Mouse (Mus musculus) heart, embryonic 15.5 days (tissue): ENCODE data around the gene Cd274. TPM values are rescaled to one million over a fixed set of nuclear protein-coding genes. Genes with fewer than 3 reads are reported as not detected.
A peak's percentile ranks its signal among the peaks of the same experiment; 100 is the strongest.

Experiments
- ATAC-seq: fragments of 200-750 bp; cut with Nextera tagmentation; replicated peaks from 2 replicates; pipeline ENCODE4 v1.8.0; 2017; ENCODE audit warnings: low read depth, moderate TSS enrichment; ENCODE audit not compliant: insufficient number of reproducible peaks, insufficient read depth, low FRiP score
- H3K27ac ChIP-seq: fragments of 300-500 bp; sonication (generic); 2 replicates; pipeline ENCODE4 v1.5.1; 2015; ENCODE audit warnings: mild to moderate bottlenecking, inconsistent platforms
- H3K27me3 ChIP-seq: fragments of 300-500 bp; sonication (generic); 2 replicates; pipeline ENCODE4 v1.6.1; 2015; ENCODE audit warnings: inconsistent platforms
- H3K36me3 ChIP-seq: fragments of 300-500 bp; sonication (generic); 2 replicates; pipeline ENCODE4 v1.6.1; 2015; ENCODE audit warnings: mild to moderate bottlenecking, inconsistent platforms
- H3K4me1 ChIP-seq: fragments of 300-500 bp; sonication (generic); replicated peaks from 2 replicates; pipeline ENCODE4 v1.6.1; 2015; ENCODE audit warnings: inconsistent platforms
- H3K4me2 ChIP-seq: fragments of 300-500 bp; sonication (generic); 2 replicates; pipeline ENCODE4 v1.6.1; 2015; ENCODE audit warnings: inconsistent platforms, mild to moderate bottlenecking, moderate library complexity
- H3K4me3 ChIP-seq: fragments of 300-500 bp; sonication (generic); 2 replicates; pipeline ENCODE4 v1.5.1; 2015; ENCODE audit warnings: mild to moderate bottlenecking, inconsistent platforms
- H3K9ac ChIP-seq: fragments of 300-500 bp; sonication (generic); 2 replicates; pipeline ENCODE4 v1.6.1; 2015; ENCODE audit warnings: mild to moderate bottlenecking, inconsistent platforms
- H3K9me3 ChIP-seq: fragments of 300-500 bp; sonication (generic); replicated peaks from 2 replicates; pipeline ENCODE4 v1.6.1; 2016; ENCODE audit warnings: inconsistent platforms
- WGBS: fragments of 180-500 bp; shearing (Covaris S2); methylation state at CpG from one replicate; pipeline ENCODE4 v1.1.7; 2015; ENCODE audit warnings: mixed read lengths; 5-methylcytosine and 5-hydroxymethylcytosine counted together
- polyA plus RNA-seq: library from polyadenylated mRNA; unstranded; fragments of >200 nt; fragmentation: Nextera tagmentation; extraction: Ambion mirVana; gene quantifications from 2 replicates; pipeline ENCODE4 v1.2.1, GENCODE M21; 2015

Gene Cd274
- polyA plus RNA-seq, result 0.48 and 3.0 TPM in 2 replicates

DNA sequence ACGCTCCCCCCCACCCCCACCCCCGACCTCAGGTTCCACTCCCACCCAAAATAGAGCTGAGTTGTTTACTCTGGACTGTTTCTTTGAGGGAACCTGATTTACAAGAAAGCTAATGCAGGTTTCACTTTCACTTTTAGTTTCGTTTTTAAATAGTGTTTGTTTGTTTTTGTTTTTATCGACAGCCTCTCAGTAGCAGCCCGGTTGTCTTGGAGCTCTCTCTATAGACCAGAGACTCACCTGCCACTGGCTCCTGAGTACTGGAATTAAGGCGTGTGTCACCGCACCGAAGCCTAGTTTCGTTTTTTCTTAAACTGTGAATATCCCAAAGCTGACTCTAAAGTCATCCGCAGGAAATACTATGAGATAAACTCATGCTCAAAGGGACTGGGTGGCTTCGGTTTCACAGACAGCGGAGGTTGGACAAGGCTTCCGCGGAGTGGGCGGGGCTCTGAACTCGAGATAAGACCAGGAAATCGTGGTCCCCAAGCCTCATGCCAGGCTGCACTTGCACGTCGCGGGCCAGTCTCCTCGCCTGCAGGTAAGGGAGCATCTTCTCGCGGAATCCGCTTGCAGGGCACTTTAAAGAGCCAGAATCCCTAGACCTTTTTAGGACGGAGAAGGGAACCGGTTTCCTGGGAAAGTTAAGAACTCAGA, at the start of gene Cd274, which contains the start of gene Plgrkt:
TSS of gene Cd274 (plus strand) at position 487 of the 654 bp plus-strand sequence.
TSS of gene Plgrkt (minus strand) at position 422 of the 654 bp plus-strand sequence.
- WGBS, result 2% methylated on average over 26 of the region's 26 CpGs
- Histone ChIP-seq H3K4me1 (peaks cover 11% of the 10 kb centered on the region), H3K36me3 (no peaks in the 10 kb centered on the region), H3K27me3 (no peaks in the 10 kb centered on the region), H3K9me3 (no peaks in the 10 kb centered on the region), H3K9ac (peak within 1 kb of the TSS; percentile 57), H3K4me3 (peak within 1 kb of the TSS; percentile 63), H3K27ac (peak within 1 kb of the TSS; percentile 52; the same call in 1 of the 2 replicates), H3K4me2 (peak within 1 kb of the TSS; percentile 88)
- peak; percentile 71; the same call in 1 of the 2 replicates for ATAC-seq

DNA sequence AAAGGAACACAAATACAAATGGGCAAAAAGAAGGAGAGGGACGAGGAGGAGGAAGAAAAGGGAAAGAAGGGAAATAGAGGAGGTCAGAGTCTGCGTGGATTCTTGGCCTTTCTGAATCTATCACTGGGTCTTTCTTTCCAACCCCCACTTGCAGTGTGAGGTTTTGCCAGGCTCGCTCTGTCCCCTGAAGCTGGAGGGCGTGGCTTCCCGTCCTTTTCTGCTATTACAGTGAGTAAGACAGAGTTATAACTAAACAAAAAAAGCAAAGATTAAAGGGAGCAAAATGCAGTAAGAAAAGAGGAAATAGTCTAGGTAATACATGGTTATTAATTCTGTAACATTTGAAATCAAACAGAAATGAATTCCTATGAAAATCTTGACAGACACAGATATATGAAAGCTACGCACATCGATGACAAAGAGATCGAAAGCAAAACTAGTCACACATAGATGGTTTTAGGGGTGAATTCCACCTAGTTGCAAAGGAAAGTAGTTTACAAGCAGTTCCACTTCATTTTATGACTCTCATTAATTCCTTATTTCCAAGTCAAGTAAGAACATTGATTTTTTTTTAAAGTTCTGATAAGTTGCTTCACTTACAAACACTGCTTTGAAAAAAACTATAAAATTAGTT, 43.7 kb upstream of the Cd274 start:
- Histone ChIP-seq H3K4me3 (no peak overlapping the region), H3K27ac (no peak overlapping the region), H3K9me3 (no peaks in the 10 kb centered on the region), H3K36me3 (no peaks in the 10 kb centered on the region), H3K4me1 (0 out of 2 replicates have a peak, but pooled peaks cover 3% of the 10 kb centered on the region), H3K9ac (no peak overlapping the region), H3K27me3 (no peaks in the 10 kb centered on the region), H3K4me2 (no peak overlapping the region)
- 68% methylated on average over 8 of the region's 8 CpGs for WGBS
- ATAC-seq, result no peak

DNA sequence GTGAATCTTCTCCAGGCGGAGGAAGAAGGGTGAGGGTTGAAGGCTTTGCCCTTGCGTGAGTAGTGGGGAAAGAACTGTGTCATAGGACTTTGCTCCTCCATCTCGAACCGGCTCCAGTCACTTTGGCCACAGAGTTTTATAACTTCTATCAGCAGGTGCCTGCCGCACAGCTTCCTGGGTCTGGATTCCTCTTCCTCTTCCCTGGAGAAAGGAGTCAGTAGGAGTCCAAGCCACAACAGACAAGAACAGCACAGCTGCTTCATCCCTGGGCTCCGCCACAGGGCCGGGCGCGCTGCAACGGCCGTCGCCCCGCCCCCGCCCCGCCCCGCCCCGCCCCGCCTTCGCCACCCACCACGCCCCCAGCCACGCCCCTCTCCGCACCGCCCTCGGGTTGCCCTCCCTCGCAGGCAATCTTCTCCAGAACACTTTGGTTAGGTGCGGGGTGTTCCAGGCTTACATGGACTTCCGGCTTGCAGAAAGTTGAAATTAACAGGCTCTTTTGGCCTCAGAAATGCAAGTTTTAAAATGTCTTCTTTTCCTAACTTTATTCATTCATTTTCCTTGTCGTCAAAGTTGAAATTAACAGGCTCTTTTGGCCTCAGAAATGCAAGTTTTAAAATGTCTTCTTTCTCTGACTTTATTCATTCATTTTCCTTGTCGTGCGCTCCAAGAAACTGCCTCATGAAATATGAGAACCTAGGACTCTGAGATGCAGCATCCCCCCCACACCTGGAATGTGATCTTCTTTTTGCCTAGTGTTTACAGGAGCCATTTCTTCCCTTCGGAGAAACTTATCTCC, 42.0 kb upstream of the Cd274 start, which contains the start of gene Insl6:
TSS of gene Insl6 (minus strand) at position 304 of the 799 bp plus-strand sequence.
- Histone ChIP-seq H3K27ac (no peak within 1 kb of the TSS), H3K9ac (peak within 1 kb of the TSS; percentile 56), H3K4me3 (peak within 1 kb of the TSS; percentile 50), H3K27me3 (no peaks in the 10 kb centered on the region), H3K4me1 (0 out of 2 replicates have a peak, but pooled peaks cover 3% of the 10 kb centered on the region), H3K36me3 (no peaks in the 10 kb centered on the region), H3K4me2 (peak within 1 kb of the TSS; percentile 80), H3K9me3 (no peaks in the 10 kb centered on the region)
- 4% methylated on average over 24 of the region's 31 CpGs for WGBS
- peak; percentile 93 for ATAC-seq

DNA sequence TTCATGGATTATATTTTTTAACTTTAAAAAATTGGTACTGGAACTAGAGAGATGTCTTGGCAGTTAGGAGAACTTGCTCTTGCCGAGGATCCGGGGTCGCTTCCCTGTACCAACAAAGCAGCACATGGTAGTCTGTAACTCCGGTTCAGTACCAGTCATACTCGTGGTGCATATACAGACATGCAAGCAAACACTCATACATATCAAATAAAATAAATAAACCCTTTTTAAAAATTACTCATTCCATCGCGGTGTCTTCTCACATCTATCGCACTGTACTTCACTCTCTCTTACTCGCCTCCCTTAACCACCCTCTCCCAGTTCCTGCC, 41.4 kb upstream of the Cd274 start:
- H3K9ac ChIP-seq, result no peak overlapping the region
- no peak for ATAC-seq
- H3K4me2 ChIP-seq, result peak overlapping the region; percentile 80
- no peaks in the 10 kb centered on the region for H3K27me3 ChIP-seq
- H3K9me3 ChIP-seq, result no peaks in the 10 kb centered on the region
- H3K4me1 ChIP-seq, result 0 out of 2 replicates have a peak, but pooled peaks cover 3% of the 10 kb centered on the region
- peak overlapping the region; percentile 50 for H3K4me3 ChIP-seq
- no peak overlapping the region for H3K27ac ChIP-seq
- WGBS, result 63% methylated on average over 9 of the region's 9 CpGs
- H3K36me3 ChIP-seq, result no peaks in the 10 kb centered on the region

DNA sequence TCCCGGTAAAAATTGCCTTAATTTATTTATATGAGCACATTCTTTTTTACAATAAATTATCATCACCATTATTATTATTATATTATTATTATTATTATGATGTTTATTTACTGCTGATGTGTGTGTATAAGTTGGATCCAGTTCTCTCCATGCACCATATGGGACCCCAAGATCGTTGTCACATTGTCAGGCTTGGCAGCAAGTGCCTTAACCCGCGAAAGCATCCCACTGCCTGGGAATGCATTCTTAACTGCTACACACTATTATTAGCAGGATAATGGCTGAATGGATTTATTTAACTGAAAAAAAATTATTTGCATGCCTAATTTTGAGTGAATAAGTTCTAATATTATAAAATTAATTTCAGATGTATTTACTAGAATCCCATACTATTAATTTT, 40.9 kb upstream of the Cd274 start:
- H3K27me3 ChIP-seq, result no peaks in the 10 kb centered on the region
- no peak overlapping the region for H3K27ac ChIP-seq
- 85% methylated on average over 4 of the region's 4 CpGs for WGBS
- H3K4me1 ChIP-seq, result 0 out of 2 replicates have a peak, but pooled peaks cover 3% of the 10 kb centered on the region
- no peak overlapping the region for H3K4me2 ChIP-seq
- H3K36me3 ChIP-seq, result no peaks in the 10 kb centered on the region
- H3K9ac ChIP-seq, result no peak overlapping the region
- H3K9me3 ChIP-seq, result no peaks in the 10 kb centered on the region
- ATAC-seq, result no peak
- no peak overlapping the region for H3K4me3 ChIP-seq

DNA sequence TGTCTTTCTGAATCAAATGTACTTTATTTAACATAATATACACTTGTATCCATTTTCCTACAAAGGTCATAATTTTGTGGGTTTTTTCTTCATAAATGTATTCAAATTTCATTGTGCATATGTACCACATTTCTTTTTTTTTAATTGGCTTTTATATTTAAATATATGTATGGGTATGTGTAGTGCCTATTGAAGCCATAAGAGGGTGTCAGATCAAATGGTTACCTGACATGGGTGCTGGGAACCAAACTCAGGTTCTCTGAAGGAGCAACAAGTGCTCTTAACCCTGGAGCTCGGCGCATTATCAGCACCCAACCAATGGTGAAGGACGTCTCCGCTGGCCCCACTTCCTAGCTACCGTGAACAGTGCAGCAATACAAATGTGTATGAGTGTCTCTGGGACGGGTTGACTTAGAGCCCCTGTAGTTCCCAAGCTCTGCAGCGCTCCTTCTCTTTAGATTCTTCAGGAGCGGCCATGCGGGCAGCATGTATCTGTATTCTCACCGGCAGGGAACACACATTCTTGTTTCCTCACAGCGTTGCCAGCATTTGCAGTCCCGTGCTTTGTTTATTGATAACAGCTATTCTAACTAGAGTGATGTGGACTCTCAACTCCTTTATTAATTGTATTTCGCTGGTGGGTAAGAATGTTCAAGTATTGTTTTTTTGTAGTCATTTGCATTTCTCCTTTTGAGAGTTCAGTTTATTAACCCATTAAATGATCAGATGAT, 40.3 kb upstream of the Cd274 start:
- no peak for ATAC-seq
- H3K4me1 ChIP-seq, result 0 out of 2 replicates have a peak, but pooled peaks cover 3% of the 10 kb centered on the region
- no peak overlapping the region for H3K27ac ChIP-seq
- no peak overlapping the region for H3K9ac ChIP-seq
- no peaks in the 10 kb centered on the region for H3K36me3 ChIP-seq
- H3K4me3 ChIP-seq, result no peak overlapping the region
- H3K4me2 ChIP-seq, result no peak overlapping the region
- no peaks in the 10 kb centered on the region for H3K27me3 ChIP-seq
- 74% methylated on average over 13 of the region's 13 CpGs for WGBS
- no peaks in the 10 kb centered on the region for H3K9me3 ChIP-seq

DNA sequence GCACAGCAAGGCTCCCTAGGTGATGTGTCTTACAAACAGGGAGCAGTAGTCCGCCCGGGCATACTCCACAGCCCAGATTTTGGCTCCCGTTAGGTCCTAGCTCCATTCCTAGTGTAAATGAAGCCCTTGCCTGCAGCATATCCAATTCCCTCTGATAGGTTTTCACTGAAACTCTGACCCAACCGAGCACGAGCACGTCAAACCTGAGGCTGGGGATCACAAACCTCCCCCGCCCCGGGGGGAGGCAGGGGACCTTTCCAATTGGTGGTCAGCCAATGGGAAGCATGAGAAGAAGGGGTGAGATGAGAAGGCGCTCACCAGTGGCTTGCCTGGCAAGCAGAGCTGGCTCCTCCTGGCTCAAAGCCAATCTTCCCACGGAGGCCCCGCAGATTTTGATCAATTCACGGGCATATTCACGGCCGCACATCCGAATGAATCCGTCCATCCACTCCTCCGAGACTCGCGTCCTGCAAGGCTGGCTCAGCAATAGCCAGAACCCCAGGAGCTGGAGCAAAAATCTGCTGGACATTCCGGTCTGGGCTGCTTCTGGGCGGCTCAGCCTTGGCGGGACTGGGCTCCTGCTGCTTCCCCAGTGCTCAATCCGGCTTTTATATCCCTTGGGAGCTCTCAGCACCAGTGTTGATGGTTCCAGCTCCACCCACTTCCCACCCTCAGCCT, 33.0 kb upstream of the Cd274 start, which contains the start of gene Rln1:
TSS of gene Rln1 (minus strand) at position 603 of the 678 bp plus-strand sequence.
- H3K4me3 ChIP-seq, result peak within 1 kb of the TSS; percentile 53
- WGBS, result 3% methylated on average over 23 of the region's 23 CpGs
- no peak within 1 kb of the TSS for H3K27ac ChIP-seq
- H3K4me1 ChIP-seq, result peaks cover 10% of the 10 kb centered on the region
- 0 out of 2 replicates have a peak, but pooled peaks cover 5% of the 10 kb centered on the region for H3K27me3 ChIP-seq
- no peaks in the 10 kb centered on the region for H3K36me3 ChIP-seq
- no peak for ATAC-seq
- H3K9ac ChIP-seq, result peak within 1 kb of the TSS; percentile 45
- H3K4me2 ChIP-seq, result peak within 1 kb of the TSS; percentile 89
- H3K9me3 ChIP-seq, result no peaks in the 10 kb centered on the region

DNA sequence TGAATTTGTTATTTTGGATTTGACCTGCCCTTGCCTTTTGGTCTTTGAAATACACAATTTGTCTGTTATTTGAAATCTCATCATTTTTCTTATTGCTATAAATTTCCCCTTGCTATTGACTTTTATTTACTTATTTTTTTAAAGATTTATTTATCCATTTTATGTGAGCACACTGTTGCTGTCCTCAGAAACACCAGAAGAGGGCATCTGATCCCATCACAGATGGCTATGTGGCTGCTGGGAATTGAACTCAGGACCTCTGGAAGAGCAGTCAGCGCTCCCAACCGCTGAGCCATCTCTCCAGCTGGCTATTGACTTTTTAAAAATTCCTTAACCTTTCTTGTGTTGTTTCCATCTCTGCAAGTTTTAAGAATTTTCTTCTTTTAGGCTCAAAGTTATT, 30.6 kb upstream of the Cd274 start:
- no peak for ATAC-seq
- Histone ChIP-seq H3K4me1 (peaks cover 10% of the 10 kb centered on the region), H3K36me3 (no peaks in the 10 kb centered on the region), H3K27ac (no peak overlapping the region), H3K9me3 (no peaks in the 10 kb centered on the region), H3K9ac (no peak overlapping the region), H3K27me3 (0 out of 2 replicates have a peak, but pooled peaks cover 5% of the 10 kb centered on the region), H3K4me3 (no peak overlapping the region), H3K4me2 (no peak overlapping the region)
- WGBS, result 84% methylated on average over 2 of the region's 2 CpGs

DNA sequence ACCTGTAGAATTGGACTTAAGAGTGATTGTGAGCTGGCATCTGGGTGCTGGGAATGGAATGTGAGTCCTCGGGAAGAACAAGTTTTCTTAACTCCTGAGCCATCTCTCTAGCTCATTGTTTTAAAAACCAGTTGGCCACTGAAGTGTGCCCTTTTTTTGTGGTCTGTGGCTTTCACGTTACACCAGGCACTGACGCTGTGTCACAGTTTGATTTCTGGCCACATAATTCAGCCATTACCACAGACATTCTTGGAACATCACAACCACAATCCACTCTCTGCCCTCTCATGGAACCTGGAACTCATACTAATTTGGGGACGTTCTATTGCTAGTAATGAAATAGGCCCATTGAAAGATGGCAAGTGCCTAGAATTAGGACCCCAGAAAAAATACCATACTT, 26.2 kb upstream of the Cd274 start:
- H3K9ac ChIP-seq, result no peak overlapping the region
- H3K27me3 ChIP-seq, result no peaks in the 10 kb centered on the region
- no peak overlapping the region for H3K4me2 ChIP-seq
- no peaks in the 10 kb centered on the region for H3K4me1 ChIP-seq
- H3K9me3 ChIP-seq, result no peaks in the 10 kb centered on the region
- WGBS, result 78% methylated on average over 4 of the region's 4 CpGs
- ATAC-seq, result no peak
- H3K27ac ChIP-seq, result no peak overlapping the region
- no peak overlapping the region for H3K4me3 ChIP-seq
- no peaks in the 10 kb centered on the region for H3K36me3 ChIP-seq

- no peak for ATAC-seq
- H3K27ac ChIP-seq, result no peak overlapping the region
- H3K27me3 ChIP-seq, result no peaks in the 10 kb centered on the region
- H3K9me3 ChIP-seq, result no peaks in the 10 kb centered on the region
- H3K36me3 ChIP-seq, result no peaks in the 10 kb centered on the region
- H3K4me1 ChIP-seq, result no peaks in the 10 kb centered on the region
- H3K4me2 ChIP-seq, result no peak overlapping the region
- no peak overlapping the region for H3K4me3 ChIP-seq
- no peak overlapping the region for H3K9ac ChIP-seq
- 63% methylated on average over 6 of the region's 6 CpGs for WGBS
These were observed 25.0 kb upstream of the Cd274 start for GRCm38 (mm10) chr19:29342281-29342680.
